In the genomic region with DNA sequence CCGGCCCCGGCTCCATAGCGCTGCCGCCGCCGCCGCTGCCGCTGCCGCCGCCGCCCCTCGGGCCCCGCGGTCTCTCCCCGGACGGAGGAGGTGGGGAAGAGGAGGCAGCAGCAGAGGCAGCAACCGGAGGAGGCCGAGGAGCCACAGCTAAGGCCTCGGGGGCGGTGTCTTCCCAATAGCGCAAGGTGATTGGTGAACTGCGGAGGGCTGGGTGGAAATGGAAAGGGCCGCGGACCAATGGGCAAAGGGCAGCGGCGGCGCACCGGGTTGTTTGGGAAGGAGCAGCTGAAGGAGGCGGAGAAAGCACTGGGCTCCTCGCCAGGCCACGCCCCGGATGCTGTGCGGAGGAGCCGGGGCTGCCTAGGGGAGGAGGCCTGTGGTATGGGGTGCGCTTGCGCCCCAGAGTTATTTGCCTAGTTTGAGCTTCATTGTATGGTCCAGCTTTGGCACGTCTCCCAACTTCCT, we compare ENCODE assay signal across 8 mouse cellular contexts. TPM values are rescaled to one million over a fixed set of nuclear protein-coding genes. Genes with fewer than 3 reads are reported as not detected.
DNase-seq lines count a peak whose midpoint lies in the region; ATAC-seq lines count a peak whose summit lies in the region.

A gene (minus strand): TSS at position 149 of the 465 bp plus-strand sequence.

- DNase-seq in adipocyte (ENCODE audit: low spot score) = peak; percentile 99
- peak; percentile 98 for DNase-seq in embryo, embryonic 10 days (ENCODE audit: low spot score)
- peak; percentile 99 for DNase-seq in gastrocnemius, postnatal 10 days
- DNase-seq in induced T-regulatory cell, adult 2 months (ENCODE audit: low read depth) = peak; percentile 98
- peak; percentile 97 to 99 for DNase-seq in left cerebral cortex, adult 9 months (ENCODE audit: low spot score in 2 of 2)
- peak; percentile 100 for DNase-seq in right cerebral cortex, postnatal 14 days
- peak; percentile 99 for DNase-seq in urinary bladder, postnatal 36 days (ENCODE audit: low spot score in 2 of 2)

- peak; percentile 95 for ATAC-seq in megakaryocyte progenitor cell, adult 5-6 weeks (replicated peaks; ENCODE audit: poor library complexity)

RNA-seq across cellular contexts. Expression of the gene that starts here (rescaled TPM):
- total RNA-seq in gastrocnemius, postnatal 10 days (2021) = 1 to 10 TPM; 8.0 to 8.9 TPM
- 11.4 and 11.5 TPM in 2 replicates for total RNA-seq in megakaryocyte progenitor cell, adult 5-6 weeks (2015)
- 8.2 and 9.3 TPM in 2 replicates for total RNA-seq in megakaryocyte progenitor cell, adult 5-6 weeks (2017)

Comparison
In these comparisons a context has a peak if more than half of its experiments do, and no peak if none do; other contexts are left out.
1. Peak in every context shown above with its lines: DNase-seq and ATAC-seq.